Mouse (Mus musculus): ENCODE measurements around the gene Olfr417. TPM values are rescaled to one million over a fixed set of nuclear protein-coding genes. Genes with fewer than 3 reads are reported as not detected.

The Olfr417 gene
- polyA plus RNA-seq (2012; ENCODE audit: low replicate concordance) = not detected in 2 replicates

GRCm38 (mm10) chr1:174364882-174365451 is at the start of gene Olfr417:
Olfr417 (plus strand) TSS chr1:174365122.

GRCm38 (mm10) chr1:174330218-174330617 is 34.7 kb upstream of the Olfr417 start, which contains the start of gene Mptx1:
Mptx1 (plus strand) TSS chr1:174330518.

GRCm38 (mm10) chr1:174390746-174391145 is 25.8 kb downstream of the Olfr417 start, which contains the start of gene Olfr248:
Olfr248 (plus strand) TSS chr1:174391046.

GRCm38 (mm10) chr1:174423764-174424163 is 58.8 kb downstream of the Olfr417 start, which contains the start of gene Olfr414:
Olfr414 (plus strand) TSS chr1:174424064.

Other genes starting within 250 kb of the Olfr417 start
- not detected in 2 replicates for gene Olfr231, start 244.0 kb upstream of the Olfr417 start, polyA plus RNA-seq (2012; ENCODE audit: low replicate concordance)
- not detected in 2 replicates for gene Olfr424, start 233.6 kb upstream of the Olfr417 start, polyA plus RNA-seq (2012; ENCODE audit: low replicate concordance)
- not detected in 2 replicates for gene Olfr420, start 209.5 kb upstream of the Olfr417 start, polyA plus RNA-seq (2012; ENCODE audit: low replicate concordance)
- 2.4 and 6.0 TPM in 2 replicates for gene Spta1, start 192.3 kb upstream of the Olfr417 start, polyA plus RNA-seq (2012; ENCODE audit: low replicate concordance)
- gene Olfr419, start 113.1 kb upstream of the Olfr417 start, polyA plus RNA-seq (2012; ENCODE audit: low replicate concordance) = not detected in 2 replicates
- gene Mptx1, start 34.6 kb upstream of the Olfr417 start, polyA plus RNA-seq (2012; ENCODE audit: low replicate concordance) = not detected in 2 replicates
- gene Olfr248, start 25.9 kb downstream of the Olfr417 start, polyA plus RNA-seq (2012; ENCODE audit: low replicate concordance) = not detected in 2 replicates
- 0.06 TPM in 1 of 2 replicates, not detected in the other for gene Olfr414, start 58.9 kb downstream of the Olfr417 start, polyA plus RNA-seq (2012; ENCODE audit: low replicate concordance)
- not detected in 2 replicates for gene Olfr220, start 77.0 kb downstream of the Olfr417 start, polyA plus RNA-seq (2012; ENCODE audit: low replicate concordance)
- 0.23 TPM in 1 of 2 replicates, not detected in the other for gene Fmn2, start 136.7 kb downstream of the Olfr417 start, polyA plus RNA-seq (2012; ENCODE audit: low replicate concordance)